In the genomic region with DNA sequence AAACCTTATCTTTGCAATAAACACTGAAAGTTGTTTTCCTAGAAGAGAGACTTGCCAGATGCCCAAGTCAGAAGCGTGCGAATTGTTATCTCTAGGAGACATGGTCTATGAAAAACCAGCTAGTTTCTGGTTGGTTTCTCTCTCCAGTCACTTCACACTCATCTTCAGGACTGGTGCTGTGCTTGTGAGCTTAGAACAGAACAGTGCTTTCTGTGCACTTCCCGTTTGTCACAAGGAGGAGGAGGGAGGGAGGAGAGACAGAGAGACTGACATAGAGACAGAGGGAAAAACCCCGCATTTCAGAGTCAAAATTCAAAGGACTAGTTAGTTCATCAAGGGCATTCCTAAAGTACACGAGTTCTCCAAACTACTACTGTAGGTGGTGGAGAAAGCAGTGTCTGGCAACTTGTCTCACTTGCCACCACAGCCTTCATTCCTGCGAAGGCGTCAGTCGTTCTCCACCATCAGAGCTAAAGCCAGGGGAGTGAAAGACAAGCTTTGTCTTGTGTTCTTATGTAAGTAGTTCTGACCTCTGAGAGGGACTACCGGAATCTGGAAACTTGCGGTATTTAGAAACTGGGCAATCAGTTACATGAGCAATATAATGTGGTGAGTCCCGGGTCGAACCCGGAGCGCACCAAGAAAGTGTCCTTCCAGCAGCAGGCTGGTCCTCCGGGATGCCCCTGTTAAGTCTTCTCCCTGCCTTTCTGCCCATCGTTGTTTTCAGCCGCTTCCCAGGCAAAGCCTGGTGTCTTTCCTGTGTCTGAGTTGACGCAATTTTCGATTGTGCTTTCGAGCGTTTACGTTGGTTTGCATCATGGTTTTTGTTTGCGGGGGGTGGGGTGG, we compare ENCODE assay signal across 8 mouse cellular contexts.
DNase-seq lines count a peak whose midpoint lies in the region; ATAC-seq and TF ChIP-seq lines count a peak whose summit lies in the region.

No protein-coding gene starts in this region.

- no peaks in the 10 kb centered on the region for H3K36me3 ChIP-seq in testis, adult 2 months (ENCODE audit: control insufficient read depth, insufficient read depth, low read length)
- H3K36me3 ChIP-seq in intestine, embryonic 15.5 days, result no peaks in the 10 kb centered on the region
- H3K36me3 ChIP-seq in neural tube, embryonic 13.5 days, result no peaks in the 10 kb centered on the region

- 2% methylated on average over 23 of the region's 23 CpGs for WGBS in intestine, embryonic 15.5 days
- WGBS in lung, adult 2 months, result 2% methylated on average over 23 of the region's 23 CpGs
- WGBS in neural tube, embryonic 13.5 days, result 5% methylated on average over 23 of the region's 23 CpGs

- no peaks in the 10 kb centered on the region for H3K27me3 ChIP-seq in testis, adult 2 months (ENCODE audit: control insufficient read depth, insufficient read depth, low read length)
- H3K27me3 ChIP-seq in intestine, embryonic 15.5 days (replicated peaks), result no peaks in the 10 kb centered on the region
- H3K27me3 ChIP-seq in neural tube, embryonic 13.5 days, result peaks cover 7% of the 10 kb centered on the region; the same call in 1 of the 2 replicates

- peak overlapping the region; percentile 67; the same call in 1 of the 2 replicates for H3K27ac ChIP-seq in testis, adult 2 months (ENCODE audit: control insufficient read depth, insufficient read depth, low read depth, low read length)
- H3K27ac ChIP-seq in intestine, embryonic 15.5 days, result peak overlapping the region; percentile 97
- H3K27ac ChIP-seq in neural tube, embryonic 13.5 days (replicated peaks), result peak overlapping the region; percentile 87

- H3K9me3 ChIP-seq in intestine, embryonic 15.5 days, result no peaks in the 10 kb centered on the region
- no peaks in the 10 kb centered on the region for H3K9me3 ChIP-seq in neural tube, embryonic 13.5 days

- TF ChIP-seq POLR2A in testis, adult 2 months (IDR thresholded peaks at IDR 0.05; ENCODE audit: control insufficient read depth, low read depth, low read length), result no peak
- peak; percentile 24; the same call in 1 of the 2 replicates for TF ChIP-seq POLR2A in lung, adult 2 months (IDR thresholded peaks at IDR 0.05; ENCODE audit: borderline replicate concordance, extremely low read depth, low read depth, low read length)

- peaks cover 6% of the 10 kb centered on the region for H3K4me1 ChIP-seq in testis, adult 2 months (ENCODE audit: control insufficient read depth, insufficient read depth, low read length)
- peaks cover 10% of the 10 kb centered on the region; the same call in 1 of the 2 replicates for H3K4me1 ChIP-seq in intestine, embryonic 15.5 days (replicated peaks)
- peaks cover 22% of the 10 kb centered on the region for H3K4me1 ChIP-seq in lung, adult 2 months (ENCODE audit: control insufficient read depth, insufficient read depth, low read length)
- peaks cover 16% of the 10 kb centered on the region for H3K4me1 ChIP-seq in neural tube, embryonic 13.5 days (replicated peaks)

- TF ChIP-seq CTCF in testis, adult 2 months (IDR thresholded peaks at IDR 0.05; ENCODE audit: control insufficient read depth, insufficient read depth, insufficient replicate concordance, low read depth, low read length), result no peak
- TF ChIP-seq CTCF in lung, adult 2 months (IDR thresholded peaks at IDR 0.05; ENCODE audit: insufficient read depth, low read length), result no peak

- peak overlapping the region; percentile 80 for H3K4me2 ChIP-seq in intestine, embryonic 15.5 days (replicated peaks)
- H3K4me2 ChIP-seq in neural tube, embryonic 13.5 days, result peak overlapping the region; percentile 71

- peak overlapping the region; percentile 69 for H3K4me3 ChIP-seq in testis, adult 2 months (ENCODE audit: control insufficient read depth, low read depth, low read length)
- peak overlapping the region; percentile 84 for H3K4me3 ChIP-seq in intestine, embryonic 15.5 days (replicated peaks)
- H3K4me3 ChIP-seq in lung, adult 2 months (replicated peaks; ENCODE audit: extremely low read depth, low read depth, low read length), result peak overlapping the region; percentile 74
- peak overlapping the region; percentile 71 for H3K4me3 ChIP-seq in neural tube, embryonic 13.5 days

- DNase-seq in testis, postnatal 14 days (ENCODE audit: low spot score), result no peak
- peak; percentile 47 for DNase-seq in cerebellum, adult 9-11 months
- DNase-seq in lung, adult 2 months, result peak; percentile 63
- DNase-seq in urinary bladder, postnatal 14 days (ENCODE audit: low spot score), result no peak

- peak overlapping the region; percentile 86 for H3K9ac ChIP-seq in intestine, embryonic 15.5 days
- peak overlapping the region; percentile 80 for H3K9ac ChIP-seq in neural tube, embryonic 13.5 days

- ATAC-seq in granulocyte monocyte progenitor cell, adult 5-6 weeks (replicated peaks; ENCODE audit: poor library complexity, severe bottlenecking), result peak; percentile 47
- peak; percentile 18 for ATAC-seq in intestine, embryonic 15.5 days
- no peak for ATAC-seq in neural tube, embryonic 13.5 days (ENCODE audit: low read depth)

Comparison
In these comparisons a context has a peak if more than half of its experiments do, and no peak if none do; other contexts are left out.
1. DNase-seq: peak in cerebellum, adult 9-11 months (single experiment) and lung, adult 2 months (single experiment); none in testis, postnatal 14 days (single experiment) and urinary bladder, postnatal 14 days (single experiment).
2. Peak in every context shown above with its lines, with median percentiles within 50 percentile points of each other: H3K27ac ChIP-seq and H3K4me3 ChIP-seq.